Mouse (Mus musculus): ENCODE results near the gene Fpr3.

GRCm38 (mm10) chr17:17866801-17867469, 20.7 kb upstream of the Fpr3 start:
- no peak for TF ChIP-seq POLR2A (IDR thresholded peaks at IDR 0.05; ENCODE audit: borderline replicate concordance, extremely low read depth, low read depth, low read length)
- no peak for TF ChIP-seq CTCF (IDR thresholded peaks at IDR 0.05; ENCODE audit: insufficient read depth, low read length)

Measured in lung, adult 2 months (tissue).